Mouse (Mus musculus) ES-Bruce4 (cell line): ENCODE measurements at regions not wholly inside any gene's neighbourhood (a gene's known extent, or its start where the extent isn't known, plus 50 kb on each side); places are given as distances from the start of the nearest gene placed in this dataset.
"Not testable (repeated sequence)": the region's sequence is repeated elsewhere in the genome, so short reads cannot be mapped to it uniquely, and the experiment has no call there.

Experiments used
- H3K27ac ChIP-seq: 2 replicates; pipeline ENCODE4 v1.5.1; 2012; ENCODE audit warnings: low read length, inconsistent platforms; ENCODE audit not compliant: insufficient read depth
- H3K27me3 ChIP-seq: 2 replicates; pipeline ENCODE4 v1.6.1; 2012; ENCODE audit warnings: mild to moderate bottlenecking, low read length, inconsistent platforms; ENCODE audit not compliant: control insufficient read depth, poor library complexity, insufficient read depth, severe bottlenecking
- H3K36me3 ChIP-seq: 2 replicates; pipeline ENCODE4 v1.6.1; 2012; ENCODE audit warnings: inconsistent platforms, mild to moderate bottlenecking, low read length, moderate library complexity; ENCODE audit not compliant: control insufficient read depth, poor library complexity, insufficient read depth, severe bottlenecking
- H3K4me1 ChIP-seq: one replicate; pipeline ENCODE4 v1.8.1; 2011; ENCODE audit warnings: low read length; ENCODE audit not compliant: control insufficient read depth, insufficient read depth
- H3K4me3 ChIP-seq: 2 replicates; pipeline ENCODE4 v1.5.1; 2011; ENCODE audit warnings: low read depth, mild to moderate bottlenecking, low read length
- H3K9ac ChIP-seq: 2 replicates; pipeline ENCODE4 v1.6.1; 2012; ENCODE audit warnings: low read depth, mild to moderate bottlenecking, inconsistent platforms; ENCODE audit not compliant: poor library complexity, severe bottlenecking
- H3K9me3 ChIP-seq: replicated peaks from 2 replicates; pipeline ENCODE4 v1.6.1; 2012; ENCODE audit warnings: mild to moderate bottlenecking, low read length, inconsistent platforms; ENCODE audit not compliant: control insufficient read depth, poor library complexity, insufficient read depth, severe bottlenecking
- CTCF ChIP-seq: IDR thresholded peaks from one replicate; pipeline ENCODE4 v1.8.1; 2011; ENCODE audit warnings: low read depth, low read length
- EP300 ChIP-seq: IDR thresholded peaks from 2 replicates; pipeline ENCODE4 v1.6.1; 2011; ENCODE audit warnings: low read depth, low read length; ENCODE audit not compliant: insufficient read depth
- POLR2A ChIP-seq: IDR thresholded peaks from one replicate; pipeline ENCODE4 v1.8.1; 2011; ENCODE audit warnings: low read length; ENCODE audit not compliant: insufficient read depth

GRCm38 (mm10) chr17:82900602-82901001 is 314.5 kb upstream of the Pkdcc start:
- H3K36me3 ChIP-seq = no peaks in the 10 kb centered on the region
- H3K27ac ChIP-seq = no peak overlapping the region
- H3K27me3 ChIP-seq = no peaks in the 10 kb centered on the region
- H3K9ac ChIP-seq = no peak overlapping the region
- TF ChIP-seq CTCF = no peak
- no peak for TF ChIP-seq POLR2A
- TF ChIP-seq EP300 = no peak
- no peak overlapping the region for H3K4me3 ChIP-seq
- no peaks in the 10 kb centered on the region for H3K4me1 ChIP-seq
- no peaks in the 10 kb centered on the region for H3K9me3 ChIP-seq

GRCm38 (mm10) chr17:82901098-82901891 is 313.8 kb upstream of the Pkdcc start:
- TF ChIP-seq POLR2A (no peak), EP300 (no peak), CTCF (no peak)
- Histone ChIP-seq H3K27ac (no peak overlapping the region), H3K27me3 (no peaks in the 10 kb centered on the region), H3K9ac (no peak overlapping the region), H3K4me1 (no peaks in the 10 kb centered on the region), H3K9me3 (no peaks in the 10 kb centered on the region), H3K36me3 (no peaks in the 10 kb centered on the region), H3K4me3 (no peak overlapping the region)

GRCm38 (mm10) chr17:82904961-82905360 is 310.1 kb upstream of the Pkdcc start:
- no peaks in the 10 kb centered on the region for H3K36me3 ChIP-seq
- no peaks in the 10 kb centered on the region for H3K27me3 ChIP-seq
- TF ChIP-seq EP300 (no peak), CTCF (no peak), POLR2A (no peak)
- H3K9ac ChIP-seq = no peak overlapping the region
- no peaks in the 10 kb centered on the region for H3K4me1 ChIP-seq
- no peak overlapping the region for H3K4me3 ChIP-seq
- H3K9me3 ChIP-seq = no peaks in the 10 kb centered on the region
- H3K27ac ChIP-seq = no peak overlapping the region

GRCm38 (mm10) chr17:82905483-82905882 is 309.6 kb upstream of the Pkdcc start:
- Histone ChIP-seq H3K4me1 (no peaks in the 10 kb centered on the region), H3K27me3 (no peaks in the 10 kb centered on the region), H3K36me3 (no peaks in the 10 kb centered on the region), H3K4me3 (no peak overlapping the region), H3K27ac (no peak overlapping the region), H3K9ac (no peak overlapping the region), H3K9me3 (no peaks in the 10 kb centered on the region)
- no peak for TF ChIP-seq CTCF
- no peak for TF ChIP-seq EP300
- no peak for TF ChIP-seq POLR2A

GRCm38 (mm10) chr17:82909189-82909588 is 305.9 kb upstream of the Pkdcc start:
- Histone ChIP-seq H3K9me3 (no peaks in the 10 kb centered on the region), H3K9ac (no peak overlapping the region), H3K27ac (no peak overlapping the region), H3K4me1 (no peaks in the 10 kb centered on the region), H3K4me3 (no peak overlapping the region), H3K27me3 (no peaks in the 10 kb centered on the region), H3K36me3 (no peaks in the 10 kb centered on the region)
- TF ChIP-seq POLR2A (no peak), EP300 (no peak), CTCF (no peak)

GRCm38 (mm10) chr17:82922986-82923385 is 292.1 kb upstream of the Pkdcc start:
- H3K9ac ChIP-seq, H3K4me1 ChIP-seq, H3K27ac ChIP-seq, H3K4me3 ChIP-seq, H3K27me3 ChIP-seq, H3K9me3 ChIP-seq, H3K36me3 ChIP-seq: not testable (repeated sequence)
